Mouse (Mus musculus): ENCODE measurements at regions not wholly inside any gene's neighbourhood (a gene's known extent, or its start where the extent isn't known, plus 50 kb on each side); places are given as distances from the start of the nearest gene placed in this dataset.

GRCm38 (mm10) chr8:117929606-117930005 is 127.9 kb upstream of the Mphosph6 start:
- WGBS, result 68% methylated on average over 12 of the region's 12 CpGs
- Histone ChIP-seq H3K4me3 (ENCODE audit: extremely low read depth, insufficient read depth, insufficient read length) (no peak overlapping the region), H3K36me3 (ENCODE audit: control insufficient read depth, insufficient read depth, low read length) (no peaks in the 10 kb centered on the region), H3K27me3 (ENCODE audit: control insufficient read depth, insufficient read depth, low read length) (no peaks in the 10 kb centered on the region), H3K27ac (ENCODE audit: insufficient read depth, low read length) (no peak overlapping the region), H3K4me1 (ENCODE audit: control insufficient read depth, insufficient read depth, insufficient read length) (no peaks in the 10 kb centered on the region)
- DNase-seq (ENCODE audit: low read depth in 1 of 2, low spot score in 2 of 2), result no peak
- no peak for TF ChIP-seq POLR2A (IDR thresholded peaks at IDR 0.05; ENCODE audit: low read depth, low read length)
- TF ChIP-seq CTCF (IDR thresholded peaks at IDR 0.05; ENCODE audit: extremely low read depth, insufficient read depth, insufficient read length, insufficient replicate concordance), result no peak

DNA sequence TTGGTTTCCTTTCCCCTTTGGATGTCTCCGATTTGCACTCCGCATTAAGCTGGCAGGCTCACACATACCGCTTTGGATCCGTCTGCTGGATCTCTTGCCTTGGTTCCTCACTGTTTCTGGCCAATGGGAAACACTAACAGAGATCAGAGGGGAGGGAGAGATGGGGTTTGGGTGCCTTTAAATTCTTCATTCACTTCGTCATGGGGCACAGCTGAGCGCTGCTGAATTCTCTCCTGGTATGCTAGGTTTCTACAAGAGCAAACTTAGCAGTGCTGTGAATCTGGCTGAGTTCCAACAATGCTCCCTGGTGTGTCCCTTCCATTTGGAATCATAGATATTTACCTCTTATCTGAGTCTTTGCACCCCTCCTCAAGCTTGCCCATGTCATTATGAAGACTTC is 121.6 kb upstream of the Mphosph6 start:
- H3K4me1 ChIP-seq (ENCODE audit: control insufficient read depth, insufficient read depth, insufficient read length), result no peaks in the 10 kb centered on the region
- no peaks in the 10 kb centered on the region for H3K27me3 ChIP-seq (ENCODE audit: control insufficient read depth, insufficient read depth, low read length)
- no peak for TF ChIP-seq POLR2A (IDR thresholded peaks at IDR 0.05; ENCODE audit: low read depth, low read length)
- TF ChIP-seq CTCF (IDR thresholded peaks at IDR 0.05; ENCODE audit: extremely low read depth, insufficient read depth, insufficient read length, insufficient replicate concordance), result no peak
- no peak overlapping the region for H3K4me3 ChIP-seq (ENCODE audit: extremely low read depth, insufficient read depth, insufficient read length)
- DNase-seq (ENCODE audit: low read depth in 1 of 2, low spot score in 2 of 2), result no peak
- no peak overlapping the region for H3K27ac ChIP-seq (ENCODE audit: insufficient read depth, low read length)
- 81% methylated on average over 6 of the region's 6 CpGs for WGBS
- H3K36me3 ChIP-seq (ENCODE audit: control insufficient read depth, insufficient read depth, low read length), result no peaks in the 10 kb centered on the region

DNA sequence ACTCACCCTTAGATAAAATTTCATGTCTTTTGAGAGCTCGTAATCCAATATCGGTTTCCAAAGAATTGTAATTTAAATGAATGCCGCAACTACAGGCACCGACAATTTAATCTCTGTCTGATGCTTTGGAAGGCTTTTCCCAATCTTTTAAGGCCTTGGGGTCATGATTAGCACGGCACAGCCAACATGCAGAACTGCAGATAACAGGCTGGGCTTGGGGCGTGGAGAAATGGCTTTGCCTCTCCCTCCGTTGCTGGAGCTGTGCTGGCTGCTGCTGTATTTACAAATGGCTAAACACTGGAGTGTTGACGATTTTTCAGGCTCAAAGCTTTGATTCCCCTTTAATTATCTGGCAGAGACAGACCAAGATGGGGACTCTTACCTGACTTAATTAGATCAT is 101.3 kb upstream of the Mphosph6 start:
- H3K4me3 ChIP-seq (ENCODE audit: extremely low read depth, insufficient read depth, insufficient read length), result no peak overlapping the region
- DNase-seq (ENCODE audit: low read depth in 1 of 2, low spot score in 2 of 2), result no peak
- WGBS, result 82% methylated on average over 8 of the region's 8 CpGs
- H3K4me1 ChIP-seq (ENCODE audit: control insufficient read depth, insufficient read depth, insufficient read length), result no peaks in the 10 kb centered on the region
- TF ChIP-seq POLR2A (IDR thresholded peaks at IDR 0.05; ENCODE audit: low read depth, low read length) (no peak), CTCF (IDR thresholded peaks at IDR 0.05; ENCODE audit: extremely low read depth, insufficient read depth, insufficient read length, insufficient replicate concordance) (no peak)
- no peaks in the 10 kb centered on the region for H3K36me3 ChIP-seq (ENCODE audit: control insufficient read depth, insufficient read depth, low read length)
- H3K27me3 ChIP-seq (ENCODE audit: control insufficient read depth, insufficient read depth, low read length), result no peaks in the 10 kb centered on the region
- H3K27ac ChIP-seq (ENCODE audit: insufficient read depth, low read length), result no peak overlapping the region

DNA sequence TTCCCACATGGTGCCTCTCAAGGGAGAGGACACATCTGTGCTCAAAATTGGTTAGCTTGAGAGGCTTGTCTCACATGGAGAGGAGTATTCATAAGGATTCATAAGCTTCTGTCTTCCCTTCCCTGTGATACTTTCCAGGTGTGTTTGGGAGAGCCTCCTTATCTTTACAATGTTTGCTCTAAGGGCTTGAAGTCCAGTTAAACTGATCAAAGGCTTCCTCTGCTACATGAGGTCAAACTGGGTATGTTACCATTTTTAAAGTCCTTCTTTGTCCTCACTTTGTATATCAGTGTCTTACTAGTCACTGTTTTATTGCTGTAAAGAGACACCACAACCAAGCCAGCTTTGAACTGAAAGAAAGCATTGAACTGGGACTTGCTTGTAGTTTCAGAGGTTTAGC is 98.1 kb upstream of the Mphosph6 start:
- H3K4me1 ChIP-seq (ENCODE audit: control insufficient read depth, insufficient read depth, insufficient read length), result no peaks in the 10 kb centered on the region
- H3K27ac ChIP-seq (ENCODE audit: insufficient read depth, low read length), result no peak overlapping the region
- no peak for DNase-seq (ENCODE audit: low read depth in 1 of 2, low spot score in 2 of 2)
- H3K36me3 ChIP-seq (ENCODE audit: control insufficient read depth, insufficient read depth, low read length), result no peaks in the 10 kb centered on the region
- no peak for TF ChIP-seq POLR2A (IDR thresholded peaks at IDR 0.05; ENCODE audit: low read depth, low read length)
- TF ChIP-seq CTCF (IDR thresholded peaks at IDR 0.05; ENCODE audit: extremely low read depth, insufficient read depth, insufficient read length, insufficient replicate concordance), result no peak
- no peak overlapping the region for H3K4me3 ChIP-seq (ENCODE audit: extremely low read depth, insufficient read depth, insufficient read length)
- H3K27me3 ChIP-seq (ENCODE audit: control insufficient read depth, insufficient read depth, low read length), result no peaks in the 10 kb centered on the region

DNA sequence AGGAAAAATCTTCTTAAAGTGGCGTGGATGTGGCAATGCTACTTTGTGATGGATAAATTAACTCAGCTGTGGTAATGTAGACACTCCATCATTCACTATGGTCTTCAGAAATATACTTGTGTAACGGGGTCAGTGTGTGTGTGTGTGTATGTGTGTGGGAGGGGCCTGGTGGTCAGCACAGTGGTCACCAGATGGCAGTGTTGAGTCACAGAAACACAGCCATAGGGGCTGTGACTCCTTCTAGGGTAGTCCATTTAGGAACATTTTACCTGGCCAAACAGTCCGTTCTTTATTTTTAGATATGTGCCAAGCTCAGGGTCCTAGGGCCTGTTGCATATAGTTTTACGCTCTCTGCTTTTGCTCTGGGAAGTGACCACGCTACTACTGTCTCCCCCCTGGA is 96.3 kb upstream of the Mphosph6 start:
- Histone ChIP-seq H3K27ac (ENCODE audit: insufficient read depth, low read length) (no peak overlapping the region), H3K27me3 (ENCODE audit: control insufficient read depth, insufficient read depth, low read length) (no peaks in the 10 kb centered on the region), H3K4me1 (ENCODE audit: control insufficient read depth, insufficient read depth, insufficient read length) (no peaks in the 10 kb centered on the region), H3K36me3 (ENCODE audit: control insufficient read depth, insufficient read depth, low read length) (no peaks in the 10 kb centered on the region), H3K4me3 (ENCODE audit: extremely low read depth, insufficient read depth, insufficient read length) (no peak overlapping the region)
- TF ChIP-seq CTCF (IDR thresholded peaks at IDR 0.05; ENCODE audit: extremely low read depth, insufficient read depth, insufficient read length, insufficient replicate concordance), result no peak
- no peak for TF ChIP-seq POLR2A (IDR thresholded peaks at IDR 0.05; ENCODE audit: low read depth, low read length)
- WGBS, result 82% methylated on average over 5 of the region's 5 CpGs
- DNase-seq (ENCODE audit: low read depth in 1 of 2, low spot score in 2 of 2), result no peak

GRCm38 (mm10) chr8:117894861-117895260 is 93.1 kb upstream of the Mphosph6 start:
- Histone ChIP-seq H3K36me3 (ENCODE audit: control insufficient read depth, insufficient read depth, low read length) (no peaks in the 10 kb centered on the region), H3K4me1 (ENCODE audit: control insufficient read depth, insufficient read depth, insufficient read length) (no peaks in the 10 kb centered on the region), H3K4me3 (ENCODE audit: extremely low read depth, insufficient read depth, insufficient read length) (no peak overlapping the region), H3K27me3 (ENCODE audit: control insufficient read depth, insufficient read depth, low read length) (no peaks in the 10 kb centered on the region), H3K27ac (ENCODE audit: insufficient read depth, low read length) (no peak overlapping the region)
- DNase-seq (ENCODE audit: low read depth in 1 of 2, low spot score in 2 of 2), result no peak
- no peak for TF ChIP-seq CTCF (IDR thresholded peaks at IDR 0.05; ENCODE audit: extremely low read depth, insufficient read depth, insufficient read length, insufficient replicate concordance)
- no peak for TF ChIP-seq POLR2A (IDR thresholded peaks at IDR 0.05; ENCODE audit: low read depth, low read length)
- 58% methylated on average over 8 of the region's 8 CpGs for WGBS

- DNase-seq (ENCODE audit: low read depth in 1 of 2, low spot score in 2 of 2), result no peak
- no peaks in the 10 kb centered on the region for H3K36me3 ChIP-seq (ENCODE audit: control insufficient read depth, insufficient read depth, low read length)
- no peaks in the 10 kb centered on the region for H3K4me1 ChIP-seq (ENCODE audit: control insufficient read depth, insufficient read depth, insufficient read length)
- H3K27ac ChIP-seq (ENCODE audit: insufficient read depth, low read length), result no peak overlapping the region
- TF ChIP-seq CTCF (IDR thresholded peaks at IDR 0.05; ENCODE audit: extremely low read depth, insufficient read depth, insufficient read length, insufficient replicate concordance) (no peak), POLR2A (IDR thresholded peaks at IDR 0.05; ENCODE audit: low read depth, low read length) (no peak)
- H3K27me3 ChIP-seq (ENCODE audit: control insufficient read depth, insufficient read depth, low read length), result no peaks in the 10 kb centered on the region
- 66% methylated on average over 3 of the region's 3 CpGs for WGBS
- no peak overlapping the region for H3K4me3 ChIP-seq (ENCODE audit: extremely low read depth, insufficient read depth, insufficient read length)
Observed at GRCm38 (mm10) chr8:117890211-117890610, 88.5 kb upstream of the Mphosph6 start.

Measured in spleen, adult 2 months (tissue).